Mouse (Mus musculus) brain, embryonic 14.5 days (tissue): Measurements from ENCODE around the gene Rnf31.

Source experiments
- CTCF ChIP-seq: fragments of 200-500 bp; IDR thresholded peaks from 2 replicates; pipeline ENCODE4 v1.5.1; 2012; ENCODE audit warnings: inconsistent platforms, mild to moderate bottlenecking, moderate library complexity, borderline replicate concordance; ENCODE audit not compliant: insufficient read depth, insufficient read length; ENCODE audit errors: extremely low read depth
- POLR2A ChIP-seq: fragments of 200-500 bp; IDR thresholded peaks from 2 replicates; pipeline ENCODE4 v1.6.1; 2012; ENCODE audit warnings: mild to moderate bottlenecking, inconsistent platforms, borderline replicate concordance; ENCODE audit not compliant: poor library complexity, insufficient read depth, insufficient read length, severe bottlenecking; ENCODE audit errors: extremely low read depth

GRCm38 (mm10) chr14:55628077-55628827, 36.7 kb downstream of the Rnf31 start:
- no peak for TF ChIP-seq CTCF
- TF ChIP-seq POLR2A, result no peak
